Mouse (Mus musculus): ENCODE results near the gene Pidd1.
"Not testable (repeated sequence)": the region's sequence is repeated elsewhere in the genome, so short reads cannot be mapped to it uniquely, and the experiment has no call there.

The Pidd1 gene

GRCm38 (mm10) chr7:141410631-141411030 is 33.2 kb downstream of the Pidd1 start:
- no peak for DNase-seq

DNA sequence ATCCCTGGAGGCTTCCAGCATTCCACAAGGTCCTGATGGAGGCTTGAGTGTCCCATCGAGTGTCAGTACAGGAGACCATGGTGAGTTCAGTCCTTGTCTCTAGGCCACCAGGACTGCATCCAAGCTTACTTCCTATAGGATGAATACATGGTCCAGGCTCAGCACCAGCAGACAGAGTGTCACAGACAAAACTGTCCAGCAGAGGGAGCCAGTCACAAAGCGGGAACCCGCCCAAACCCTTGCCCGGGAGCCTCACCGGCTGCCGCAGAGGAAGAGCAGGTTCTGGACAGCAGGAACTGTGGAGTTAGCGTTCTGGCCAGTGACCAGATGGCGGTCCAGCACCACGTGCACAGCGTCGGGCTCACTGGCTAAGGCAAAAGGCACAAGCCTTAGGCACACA is 35.0 kb downstream of the Pidd1 start:
- peak; percentile 89 for DNase-seq

- not testable (repeated sequence) for DNase-seq
Observed at GRCm38 (mm10) chr7:141407670-141408069, 36.2 kb downstream of the Pidd1 start.

DNA sequence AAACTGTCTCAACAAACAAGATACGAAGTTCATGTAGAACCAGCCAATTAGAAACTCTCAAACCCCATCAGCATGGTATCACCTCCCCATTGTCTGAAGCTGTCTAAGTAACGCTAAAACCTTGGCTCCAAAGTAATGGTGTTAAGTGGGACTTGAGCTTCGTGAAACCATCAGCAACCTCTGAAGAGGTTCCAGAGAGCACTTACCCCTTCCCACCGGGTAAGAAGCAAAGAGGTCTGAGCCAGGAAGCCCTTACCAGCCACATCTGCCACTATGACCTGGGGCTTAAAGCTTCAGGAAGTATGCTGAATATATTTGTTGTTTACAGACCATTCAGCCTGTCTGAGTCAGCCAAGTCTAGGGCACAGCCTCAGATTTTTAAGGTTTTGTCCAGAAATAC is 38.4 kb downstream of the Pidd1 start:
- no peak for DNase-seq

DNA sequence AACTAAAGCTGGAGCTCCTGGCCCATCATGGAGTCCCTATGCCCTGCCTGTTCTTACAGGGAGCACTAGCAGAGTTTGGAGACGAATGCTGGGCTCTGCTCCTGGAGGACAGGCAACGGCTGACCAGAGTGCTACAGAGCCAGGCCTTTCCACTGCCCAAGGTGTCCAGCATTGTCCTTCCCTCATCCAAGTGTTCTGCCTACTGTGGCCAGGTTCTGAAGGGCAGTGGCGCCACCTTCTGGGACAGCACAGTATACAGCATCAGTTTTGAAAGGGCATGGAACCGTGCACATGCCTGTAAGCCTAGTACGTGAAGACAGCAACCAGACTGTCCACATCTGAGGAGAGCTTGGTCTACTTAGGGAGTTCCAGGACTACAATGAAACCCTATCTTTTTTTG is 40.5 kb downstream of the Pidd1 start:
- peak; percentile 61 for DNase-seq

DNA sequence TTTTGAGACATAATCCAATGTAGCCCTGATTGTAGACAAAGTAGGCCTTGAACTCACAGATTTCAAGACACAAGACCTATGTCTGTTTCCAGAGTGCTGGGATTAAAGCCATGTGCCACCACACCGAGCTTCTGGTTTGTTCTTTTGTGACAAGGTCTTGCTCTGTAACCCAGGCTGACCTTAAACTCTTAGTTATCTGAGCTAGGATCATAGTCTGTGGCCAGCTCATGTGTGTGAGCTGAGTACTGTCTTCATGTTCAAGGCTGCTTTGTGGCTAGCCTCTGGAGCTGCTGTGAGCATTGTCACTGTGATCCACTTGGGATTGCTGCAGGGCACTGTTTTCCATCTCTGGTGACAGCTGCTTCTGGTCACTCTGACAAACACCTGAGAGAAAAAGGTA is 48.5 kb downstream of the Pidd1 start:
- DNase-seq: no peak

- DNase-seq: peak; percentile 68
Observed at GRCm38 (mm10) chr7:141394771-141395170, 49.1 kb downstream of the Pidd1 start.

DNA sequence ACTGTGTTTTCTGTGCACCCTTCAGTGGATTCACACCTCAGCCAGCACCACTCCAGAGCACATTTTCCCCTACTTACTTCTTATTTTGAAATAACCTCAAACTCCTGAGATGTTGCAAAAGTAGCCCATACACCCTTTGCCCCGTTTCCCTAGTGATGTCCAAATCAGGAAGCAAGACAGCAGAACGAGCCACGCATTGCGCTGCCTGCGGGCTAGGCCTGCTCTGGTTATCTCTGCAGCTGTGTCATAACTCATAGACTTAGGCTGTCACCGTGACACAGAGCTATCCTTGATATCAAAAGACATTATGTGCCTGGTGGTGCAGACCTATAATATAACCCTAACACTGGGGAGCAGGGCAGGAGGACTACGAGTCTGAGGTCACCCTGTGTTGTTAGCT is 49.7 kb downstream of the Pidd1 start:
- DNase-seq: no peak

DNA sequence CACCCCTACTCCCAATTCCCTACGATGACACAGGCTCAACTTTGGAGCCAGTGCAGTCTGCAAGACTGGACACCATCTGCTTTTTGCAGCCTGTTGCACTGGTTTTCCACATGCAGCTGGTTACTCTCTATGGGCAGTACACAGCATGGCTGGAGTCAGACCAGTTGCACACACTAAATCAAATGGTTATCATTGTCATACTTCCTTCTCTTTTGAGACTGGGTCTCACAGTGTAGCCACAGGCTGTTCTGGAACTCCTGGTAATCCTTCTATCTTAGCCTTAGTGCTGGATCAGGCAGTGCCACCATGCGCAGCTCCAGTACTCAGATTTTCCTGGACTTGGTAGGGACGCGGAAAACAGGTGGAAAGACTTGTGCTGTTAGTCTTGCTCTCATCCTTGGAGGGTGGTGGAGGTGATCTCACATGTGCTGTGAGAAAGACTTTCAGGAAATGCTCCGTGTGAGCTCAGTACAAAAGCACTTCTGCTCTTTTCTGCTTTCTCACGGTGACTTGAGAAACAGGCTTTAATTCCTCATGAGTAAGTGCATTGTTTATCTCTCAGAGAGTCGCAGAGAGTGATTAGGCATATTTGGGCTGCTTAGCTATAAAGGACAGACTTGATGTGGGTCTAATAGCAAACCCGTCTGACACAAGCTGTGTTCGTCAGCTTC is 51.1 kb downstream of the Pidd1 start:
- DNase-seq: no peak

DNA sequence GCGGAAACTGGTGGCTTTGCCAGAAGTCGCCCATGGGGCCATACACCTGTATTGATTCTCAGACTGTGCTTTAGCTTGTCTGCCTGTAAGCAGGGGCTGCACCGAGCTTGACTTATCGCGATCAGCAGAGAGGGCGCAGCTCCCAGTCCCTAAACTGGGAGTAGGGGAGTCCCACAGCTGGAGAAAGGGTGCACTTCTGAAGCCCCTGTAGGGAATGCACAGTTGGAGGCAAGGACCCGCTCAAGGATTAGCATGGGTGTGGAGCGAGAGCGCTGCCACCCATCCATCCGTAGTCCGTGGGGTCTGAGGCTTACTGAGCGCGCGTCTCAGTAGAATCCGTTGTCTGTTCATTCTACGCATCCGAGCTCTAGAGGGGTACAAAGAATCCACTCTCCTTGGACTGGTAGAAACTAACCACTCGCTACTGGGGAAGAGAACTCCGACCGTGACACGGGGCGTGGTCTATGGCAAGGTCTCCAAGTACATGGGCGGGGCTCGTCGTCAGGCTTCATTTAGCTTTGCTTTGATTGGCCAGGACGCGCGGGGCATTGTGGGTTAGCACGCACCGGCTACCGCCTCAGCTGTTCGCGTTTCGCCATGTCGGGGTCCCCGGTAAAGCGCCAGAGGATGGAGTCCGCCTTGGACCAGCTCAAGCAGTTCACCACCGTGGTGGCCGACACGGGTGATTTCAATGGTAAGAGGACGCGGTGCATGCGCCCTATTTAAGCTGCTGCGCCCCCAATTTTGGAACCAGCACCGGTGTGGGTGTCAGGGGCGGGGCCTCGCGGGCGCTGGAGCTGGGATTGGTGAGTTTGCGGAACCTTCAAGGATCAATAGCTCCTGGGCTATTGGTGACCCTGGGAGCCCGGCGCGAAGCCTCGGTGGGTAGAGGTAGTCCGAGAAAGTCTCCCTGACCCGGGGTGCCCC is 51.9 kb downstream of the Pidd1 start, which contains the start of gene Taldo1:
Gene Taldo1 (plus strand): TSS at position 575 of the 927 bp plus-strand sequence.
- DNase-seq: peak; percentile 99

GRCm38 (mm10) chr7:141390326-141391259 is 53.2 kb downstream of the Pidd1 start:
- peak; percentile 16 for DNase-seq

DNA sequence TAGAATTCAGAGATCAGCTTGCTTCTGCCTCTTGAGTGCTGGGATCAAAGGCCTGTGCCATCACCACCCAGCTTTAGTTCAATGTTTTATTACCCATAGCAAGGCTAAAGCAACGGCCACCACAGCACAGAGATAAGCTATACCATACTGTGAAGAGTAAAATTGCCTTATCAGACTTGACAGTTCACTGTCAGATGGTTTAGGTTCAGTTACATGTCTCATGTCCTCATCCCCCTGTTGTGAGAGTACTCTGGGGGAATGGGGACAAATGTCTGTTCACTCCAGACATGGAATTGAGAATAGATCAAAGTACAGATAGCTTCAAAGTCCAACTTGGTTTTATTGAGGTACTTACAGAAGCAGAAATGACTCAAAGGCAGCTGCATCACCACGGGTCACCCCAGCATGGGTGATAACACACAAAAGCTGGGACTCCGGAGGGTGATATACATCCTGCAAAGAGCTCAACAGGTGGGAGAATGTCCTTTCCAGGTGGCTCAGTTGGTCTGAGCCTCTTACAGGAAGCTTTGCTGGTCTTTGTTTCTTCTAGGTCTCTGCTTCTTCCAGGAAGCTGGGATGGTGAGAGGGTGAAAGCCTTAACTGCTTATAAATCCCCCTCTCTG is 55.2 kb downstream of the Pidd1 start:
- no peak for DNase-seq
